Mouse (Mus musculus): ENCODE measurements around the gene Vta1. TPM values are rescaled to one million over a fixed set of nuclear protein-coding genes. Genes with fewer than 3 reads are reported as not detected.

The Vta1 gene
- total RNA-seq, 2 experiments from 2014 or later: 24.8 to 28.3 TPM

Other genes starting within 250 kb of the Vta1 start
- 1 to 10 TPM in 1 of 2 experiments, under 1 TPM in 1; 0.79 to 1.8 TPM for gene Adgrg6, start 159.9 kb downstream of the Vta1 start, total RNA-seq (2021)
- under 1 TPM; 0.64 to 0.89 TPM for gene Nmbr, start within 50 bp of the Vta1 start, total RNA-seq (2021)
- gene Gje1, start 12.7 kb upstream of the Vta1 start, total RNA-seq (2021): not detected